Mouse (Mus musculus) liver, embryonic 12.5 days (tissue): ENCODE results near the gene Aco1. TPM values are rescaled to one million over a fixed set of nuclear protein-coding genes. Genes with fewer than 3 reads are reported as not detected.
A peak's percentile ranks its signal among the peaks of the same experiment; 100 is the strongest.

Experiments used
- ATAC-seq: fragments of 200-750 bp; cut with Nextera tagmentation; 2 replicates; pipeline ENCODE4 v1.8.0; 2017; ENCODE audit warnings: moderate number of reproducible peaks, mild to moderate bottlenecking, moderate library complexity
- H3K27ac ChIP-seq: fragments of 300-500 bp; sonication (generic); 2 replicates; pipeline ENCODE4 v1.5.1; 2016; ENCODE audit warnings: mild to moderate bottlenecking
- H3K27me3 ChIP-seq: fragments of 300-500 bp; sonication (generic); replicated peaks from 2 replicates; pipeline ENCODE4 v1.6.1; 2016; ENCODE audit warnings: mild to moderate bottlenecking, moderate library complexity
- H3K36me3 ChIP-seq: fragments of 300-500 bp; sonication (generic); 2 replicates; pipeline ENCODE4 v1.6.1; 2016; ENCODE audit warnings: mild to moderate bottlenecking, moderate library complexity
- H3K4me1 ChIP-seq: fragments of 300-500 bp; sonication (generic); 2 replicates; pipeline ENCODE4 v1.6.1; 2016
- H3K4me2 ChIP-seq: fragments of 300-500 bp; sonication (generic); 2 replicates; pipeline ENCODE4 v1.6.1; 2016; ENCODE audit warnings: mild to moderate bottlenecking, moderate library complexity
- H3K4me3 ChIP-seq: fragments of 300-500 bp; sonication (generic); 2 replicates; pipeline ENCODE4 v1.5.1; 2016; ENCODE audit warnings: mild to moderate bottlenecking, moderate library complexity
- H3K9ac ChIP-seq: fragments of 300-500 bp; sonication (generic); 2 replicates; pipeline ENCODE4 v1.6.1; 2016; ENCODE audit warnings: mild to moderate bottlenecking, moderate library complexity
- H3K9me3 ChIP-seq: fragments of 300-500 bp; sonication (generic); replicated peaks from 2 replicates; pipeline ENCODE4 v1.6.1; 2016; ENCODE audit warnings: mild to moderate bottlenecking, moderate library complexity
- WGBS: fragments of 180-500 bp; shearing (Covaris S2); methylation state at CpG from one replicate; pipeline ENCODE4 v1.1.7; 2016; ENCODE audit not compliant: insufficient replicate concordance; 5-methylcytosine and 5-hydroxymethylcytosine counted together
- polyA plus RNA-seq: library from polyadenylated mRNA; unstranded; fragments of >200 nt; fragmentation: Nextera tagmentation; extraction: Ambion mirVana; gene quantifications from 2 replicates; pipeline ENCODE4 v1.2.1, GENCODE M21; 2016

The Aco1 gene
- polyA plus RNA-seq, 1 experiment from 2014 or later, result 27.5 TPM

- Histone ChIP-seq H3K27ac (no peak overlapping the region), H3K9ac (no peak overlapping the region), H3K4me1 (0 out of 2 replicates have a peak, but pooled peaks cover 10% of the 10 kb centered on the region), H3K4me3 (no peak overlapping the region), H3K4me2 (no peak overlapping the region), H3K27me3 (no peaks in the 10 kb centered on the region), H3K9me3 (no peaks in the 10 kb centered on the region), H3K36me3 (peaks cover 59% of the 10 kb centered on the region)
- 64% methylated on average over 2 of the region's 2 CpGs for WGBS
- ATAC-seq, result no peak
Observed at GRCm38 (mm10) chr4:40192246-40192645, 49.4 kb downstream of the Aco1 start.

DNA sequence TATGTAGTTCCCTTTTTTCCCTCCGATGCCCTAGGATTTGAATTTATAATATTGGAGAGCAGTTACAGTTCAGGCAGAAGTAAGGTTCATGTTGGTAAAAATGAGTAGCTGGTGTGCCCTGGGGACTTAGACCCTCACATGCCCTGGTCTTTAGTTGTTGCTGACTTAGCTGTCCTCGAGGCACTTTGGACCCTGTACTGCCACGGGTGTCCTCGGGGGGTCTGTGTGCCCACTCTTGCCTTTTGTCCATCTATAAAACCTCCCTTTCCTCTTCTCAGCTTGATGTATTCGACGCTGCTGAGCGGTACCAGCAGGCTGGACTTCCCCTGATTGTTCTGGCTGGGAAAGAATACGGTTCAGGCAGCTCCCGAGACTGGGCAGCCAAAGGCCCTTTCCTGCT, 50.6 kb downstream of the Aco1 start:
- WGBS, result 54% methylated on average over 9 of the region's 9 CpGs
- H3K4me2 ChIP-seq, result no peak overlapping the region
- no peak overlapping the region for H3K9ac ChIP-seq
- no peak overlapping the region for H3K27ac ChIP-seq
- ATAC-seq, result no peak
- H3K4me3 ChIP-seq, result no peak overlapping the region
- no peaks in the 10 kb centered on the region for H3K9me3 ChIP-seq
- peaks cover 59% of the 10 kb centered on the region for H3K36me3 ChIP-seq
- H3K27me3 ChIP-seq, result no peaks in the 10 kb centered on the region
- H3K4me1 ChIP-seq, result 0 out of 2 replicates have a peak, but pooled peaks cover 10% of the 10 kb centered on the region

DNA sequence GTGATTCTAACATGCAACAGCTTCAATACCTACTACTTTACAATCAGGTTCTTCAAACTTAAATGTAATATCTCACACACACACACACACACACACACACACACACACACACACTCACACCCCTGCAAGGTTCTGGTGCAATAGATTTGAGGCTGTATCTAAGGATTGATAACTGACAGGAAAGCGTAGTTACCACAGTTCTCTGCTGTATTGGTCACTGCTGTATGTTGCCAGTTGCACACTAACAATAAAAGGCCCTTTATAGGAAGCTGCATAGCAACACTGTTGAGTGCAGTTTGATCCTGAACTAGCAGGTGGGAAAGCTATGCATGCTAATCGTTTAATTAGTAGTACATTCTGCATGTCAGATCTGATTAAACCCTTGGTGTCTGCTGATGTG, 52.5 kb downstream of the Aco1 start:
- Histone ChIP-seq H3K4me3 (no peak overlapping the region), H3K4me2 (no peak overlapping the region), H3K36me3 (peaks cover 47% of the 10 kb centered on the region), H3K9me3 (no peaks in the 10 kb centered on the region), H3K27ac (no peak overlapping the region), H3K4me1 (0 out of 2 replicates have a peak, but pooled peaks cover 8% of the 10 kb centered on the region), H3K27me3 (no peaks in the 10 kb centered on the region), H3K9ac (no peak overlapping the region)
- no peak for ATAC-seq
- WGBS, result 56% methylated on average over 2 of the region's 2 CpGs

DNA sequence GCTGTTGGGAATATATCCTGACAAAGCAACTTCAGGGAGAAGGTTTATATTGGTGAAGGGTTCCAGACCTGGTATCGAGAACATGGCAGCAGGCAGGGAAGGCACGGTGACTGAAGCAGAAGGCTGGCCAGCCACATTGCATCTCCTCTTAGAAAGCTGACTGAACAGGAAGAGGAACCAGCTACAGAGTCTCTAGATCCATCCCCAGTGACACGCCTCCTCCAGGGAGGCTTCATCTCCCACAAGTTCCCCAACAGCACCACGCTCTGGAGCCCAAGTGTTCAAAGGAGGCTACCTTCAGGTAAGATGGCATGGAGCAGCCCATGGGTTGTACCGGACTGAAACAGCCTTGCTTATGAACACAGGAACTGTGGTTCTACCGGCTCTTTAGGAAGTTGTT, 59.3 kb downstream of the Aco1 start:
- no peaks in the 10 kb centered on the region for H3K4me1 ChIP-seq
- H3K27me3 ChIP-seq, result no peaks in the 10 kb centered on the region
- no peak overlapping the region for H3K4me2 ChIP-seq
- no peak overlapping the region for H3K9ac ChIP-seq
- 65% methylated on average over 6 of the region's 6 CpGs for WGBS
- H3K36me3 ChIP-seq, result peaks cover 26% of the 10 kb centered on the region
- no peak overlapping the region for H3K27ac ChIP-seq
- ATAC-seq, result no peak
- no peak overlapping the region for H3K4me3 ChIP-seq
- H3K9me3 ChIP-seq, result no peaks in the 10 kb centered on the region

DNA sequence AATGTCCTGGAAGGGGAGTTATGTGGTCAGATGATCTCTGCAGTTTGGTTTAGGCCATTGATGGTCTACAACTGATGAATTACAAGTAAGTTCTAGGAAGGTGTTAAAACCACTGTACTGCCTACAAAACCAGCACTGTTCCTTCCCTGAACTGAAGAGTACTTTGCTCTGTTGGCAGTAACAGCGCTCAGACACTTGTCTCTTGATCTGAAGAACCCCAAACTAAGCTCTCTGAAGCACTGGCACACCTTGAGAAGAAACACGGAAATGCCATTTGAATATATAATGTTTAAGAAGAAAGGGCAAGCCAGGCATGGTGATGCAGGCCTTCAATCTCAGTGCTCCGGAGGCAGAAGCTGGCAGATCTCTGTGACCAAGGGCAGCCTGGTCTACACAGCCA, 61.5 kb downstream of the Aco1 start:
- Histone ChIP-seq H3K4me2 (no peak overlapping the region), H3K4me3 (no peak overlapping the region), H3K9ac (no peak overlapping the region), H3K27ac (no peak overlapping the region), H3K36me3 (peaks cover 7% of the 10 kb centered on the region; the same call in 1 of the 2 replicates), H3K27me3 (no peaks in the 10 kb centered on the region), H3K9me3 (no peaks in the 10 kb centered on the region), H3K4me1 (no peaks in the 10 kb centered on the region)
- 78% methylated on average over 3 of the region's 3 CpGs for WGBS
- no peak for ATAC-seq

DNA sequence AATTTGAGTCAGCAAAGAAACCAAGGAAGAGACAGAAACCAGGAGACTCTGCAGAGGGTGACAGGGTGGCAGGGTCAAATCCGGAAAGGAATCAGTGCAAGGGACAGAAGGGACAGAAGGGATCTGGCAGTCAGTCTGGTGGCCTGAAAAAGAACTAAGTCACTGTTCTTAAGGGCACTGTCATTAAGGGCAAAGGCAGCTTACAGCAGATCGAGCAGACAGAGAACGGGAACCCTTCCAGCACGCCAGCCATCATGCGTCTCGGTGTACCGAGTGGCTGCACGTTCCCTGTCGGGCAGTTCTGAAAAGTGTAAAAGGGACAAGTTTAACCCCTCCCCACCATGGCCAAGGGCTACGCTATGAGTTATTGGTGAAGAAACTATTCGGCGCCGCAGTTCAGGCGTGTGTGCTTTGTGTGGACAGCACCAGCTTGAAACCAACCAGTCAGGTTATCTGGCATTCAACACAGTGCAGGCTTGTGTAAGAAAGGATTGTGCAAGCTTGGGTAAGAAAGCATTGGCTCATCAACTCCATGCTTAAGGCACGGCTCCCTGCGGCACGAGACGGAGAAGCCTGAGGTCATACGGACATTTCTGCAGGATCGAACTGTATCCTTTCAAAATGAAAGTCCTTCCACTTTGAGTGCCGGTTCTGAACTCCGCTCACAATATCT, 62.5 kb downstream of the Aco1 start:
- H3K4me1 ChIP-seq, result no peaks in the 10 kb centered on the region
- no peak overlapping the region for H3K4me2 ChIP-seq
- no peaks in the 10 kb centered on the region for H3K9me3 ChIP-seq
- no peak overlapping the region for H3K27ac ChIP-seq
- H3K36me3 ChIP-seq, result peaks cover 7% of the 10 kb centered on the region; the same call in 1 of the 2 replicates
- no peak overlapping the region for H3K4me3 ChIP-seq
- no peak for ATAC-seq
- WGBS, result 83% methylated on average over 22 of the region's 22 CpGs
- no peaks in the 10 kb centered on the region for H3K27me3 ChIP-seq
- H3K9ac ChIP-seq, result no peak overlapping the region

DNA sequence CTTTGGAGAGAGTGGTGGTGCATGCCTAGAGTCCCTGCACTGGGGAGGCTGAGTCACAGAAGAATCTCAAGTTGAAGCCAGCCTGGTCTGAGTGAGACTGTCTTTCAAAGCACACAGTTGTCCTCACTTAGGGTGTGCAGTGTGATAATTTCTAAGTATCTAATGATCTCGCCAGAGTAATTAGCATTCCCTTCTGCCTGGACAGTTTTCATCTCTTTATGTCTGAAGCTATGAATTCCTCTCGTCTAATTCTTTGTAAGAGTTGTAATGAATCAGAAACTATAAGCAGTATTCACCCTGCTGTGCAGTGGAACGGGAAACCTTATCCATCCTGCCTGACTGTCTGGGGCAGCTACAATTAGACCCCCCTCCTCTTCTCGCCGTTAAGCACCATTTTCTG, 64.8 kb downstream of the Aco1 start:
- no peaks in the 10 kb centered on the region for H3K4me1 ChIP-seq
- 79% methylated on average over 5 of the region's 5 CpGs for WGBS
- H3K9me3 ChIP-seq, result no peaks in the 10 kb centered on the region
- H3K27ac ChIP-seq, result no peak overlapping the region
- no peak for ATAC-seq
- H3K27me3 ChIP-seq, result no peaks in the 10 kb centered on the region
- no peak overlapping the region for H3K9ac ChIP-seq
- 0 out of 2 replicates have a peak, but pooled peaks cover 4% of the 10 kb centered on the region for H3K36me3 ChIP-seq
- H3K4me2 ChIP-seq, result no peak overlapping the region
- H3K4me3 ChIP-seq, result no peak overlapping the region

GRCm38 (mm10) chr4:40212177-40212576, 69.3 kb downstream of the Aco1 start:
- no peak for ATAC-seq
- H3K27me3 ChIP-seq, result no peaks in the 10 kb centered on the region
- H3K27ac ChIP-seq, result no peak overlapping the region
- H3K9ac ChIP-seq, result no peak overlapping the region
- no peaks in the 10 kb centered on the region for H3K9me3 ChIP-seq
- H3K4me3 ChIP-seq, result no peak overlapping the region
- no peak overlapping the region for H3K4me2 ChIP-seq
- WGBS, result 63% methylated on average over 4 of the region's 6 CpGs
- no peaks in the 10 kb centered on the region; the same call in 1 of the 2 replicates for H3K36me3 ChIP-seq
- no peaks in the 10 kb centered on the region for H3K4me1 ChIP-seq

GRCm38 (mm10) chr4:40217910-40218309, 75.0 kb downstream of the Aco1 start:
- Histone ChIP-seq H3K4me1 (peaks cover 3% of the 10 kb centered on the region; the same call in 1 of the 2 replicates), H3K9me3 (no peaks in the 10 kb centered on the region), H3K27ac (no peak overlapping the region), H3K4me3 (no peak overlapping the region), H3K4me2 (no peak overlapping the region), H3K27me3 (peaks cover 21% of the 10 kb centered on the region; the same call in 1 of the 2 replicates), H3K9ac (no peak overlapping the region), H3K36me3 (no peaks in the 10 kb centered on the region; the same call in 1 of the 2 replicates)
- ATAC-seq, result no peak
- 44% methylated on average over 3 of the region's 3 CpGs for WGBS

DNA sequence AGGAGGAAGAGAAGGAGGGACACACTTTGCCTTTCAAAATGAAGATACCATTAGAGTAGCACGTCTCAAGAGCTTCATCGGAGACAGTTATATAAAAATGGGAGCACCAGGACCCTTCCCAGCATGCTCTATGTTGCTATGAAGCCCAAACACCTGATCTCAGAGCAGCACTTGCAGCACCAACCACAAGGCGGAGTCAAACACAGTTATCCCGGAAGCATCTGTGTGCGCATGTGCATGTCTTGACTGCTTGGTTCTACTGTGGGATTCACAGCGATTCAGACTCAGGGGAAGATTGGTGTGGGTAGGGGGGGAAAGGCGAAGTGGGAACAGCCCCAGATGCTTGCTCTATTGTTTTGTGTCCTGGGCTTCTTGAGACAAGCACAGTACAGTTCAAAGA, 75.5 kb downstream of the Aco1 start:
- H3K9ac ChIP-seq, result no peak overlapping the region
- no peaks in the 10 kb centered on the region; the same call in 1 of the 2 replicates for H3K36me3 ChIP-seq
- no peak overlapping the region for H3K4me2 ChIP-seq
- peaks cover 21% of the 10 kb centered on the region; the same call in 1 of the 2 replicates for H3K27me3 ChIP-seq
- no peak overlapping the region for H3K4me3 ChIP-seq
- WGBS, result 52% methylated on average over 7 of the region's 7 CpGs
- H3K27ac ChIP-seq, result no peak overlapping the region
- ATAC-seq, result no peak
- H3K9me3 ChIP-seq, result no peaks in the 10 kb centered on the region
- peaks cover 3% of the 10 kb centered on the region; the same call in 1 of the 2 replicates for H3K4me1 ChIP-seq

DNA sequence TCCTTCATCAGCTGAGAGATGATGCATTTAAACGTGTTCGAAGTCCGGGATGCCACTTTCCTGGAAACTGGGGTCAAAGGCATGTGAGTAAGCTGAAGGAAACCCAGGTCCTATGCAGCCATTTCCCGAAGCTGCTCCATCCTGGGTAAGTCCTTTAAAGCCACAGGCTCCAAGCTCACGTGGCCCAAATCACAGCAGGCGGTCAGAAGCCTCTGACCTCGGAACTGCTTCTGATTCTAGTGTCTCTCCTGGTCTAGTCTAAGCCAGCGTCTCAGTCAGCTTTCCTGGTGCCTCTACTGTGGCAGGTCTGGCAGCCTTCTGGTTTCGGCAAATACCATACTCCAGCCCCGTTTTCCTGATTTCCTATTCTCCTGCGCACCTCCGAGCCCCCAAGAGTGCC, 77.6 kb downstream of the Aco1 start:
- WGBS, result 22% methylated on average over 12 of the region's 12 CpGs
- no peak for ATAC-seq
- Histone ChIP-seq H3K27me3 (peaks cover 21% of the 10 kb centered on the region; the same call in 1 of the 2 replicates), H3K4me2 (peak overlapping the region; percentile 33), H3K4me3 (no peak overlapping the region), H3K36me3 (no peaks in the 10 kb centered on the region; the same call in 1 of the 2 replicates), H3K4me1 (peaks cover 3% of the 10 kb centered on the region; the same call in 1 of the 2 replicates), H3K9me3 (no peaks in the 10 kb centered on the region), H3K27ac (no peak overlapping the region), H3K9ac (no peak overlapping the region)

DNA sequence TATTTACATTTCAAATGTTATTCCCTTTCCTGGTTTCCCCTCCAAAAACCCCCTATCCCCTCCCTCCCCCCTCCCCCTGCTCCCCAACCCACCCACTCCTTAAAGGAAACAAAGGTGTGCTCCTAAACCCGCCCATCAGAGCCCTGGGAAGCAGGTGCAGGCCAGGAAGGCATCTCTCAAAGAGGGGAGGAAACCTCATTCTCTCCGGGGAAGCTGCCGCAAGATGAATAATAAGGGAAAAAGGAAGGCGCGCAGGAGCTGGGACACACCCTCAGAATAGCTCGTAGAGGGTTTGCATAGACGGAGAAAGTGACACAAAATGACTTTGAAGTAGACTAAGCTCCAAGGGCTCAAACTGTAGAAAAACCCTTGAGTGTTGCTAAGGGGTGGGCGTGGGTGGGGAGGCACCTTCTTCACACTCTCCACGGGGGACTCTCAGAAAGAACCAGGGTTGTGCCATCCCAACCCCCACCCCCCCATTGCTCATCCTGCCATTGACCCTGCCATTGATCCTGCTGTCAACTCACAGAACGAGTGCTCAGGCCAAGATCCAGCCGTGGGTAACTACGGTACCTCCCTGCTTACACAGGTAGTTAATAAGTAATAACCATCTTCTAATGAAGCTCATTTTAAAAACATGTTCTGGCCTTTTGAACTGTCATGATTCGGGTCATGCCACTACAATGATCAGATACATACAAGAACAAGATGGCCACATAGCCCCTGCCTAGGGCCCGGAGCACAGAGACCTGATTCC, 78.3 kb downstream of the Aco1 start:
- Histone ChIP-seq H3K4me2 (peak overlapping the region; percentile 33), H3K27me3 (peaks cover 21% of the 10 kb centered on the region; the same call in 1 of the 2 replicates), H3K36me3 (no peaks in the 10 kb centered on the region; the same call in 1 of the 2 replicates), H3K4me3 (no peak overlapping the region), H3K9ac (no peak overlapping the region), H3K4me1 (peaks cover 3% of the 10 kb centered on the region; the same call in 1 of the 2 replicates), H3K9me3 (no peaks in the 10 kb centered on the region), H3K27ac (no peak overlapping the region)
- ATAC-seq, result no peak
- 30% methylated on average over 14 of the region's 14 CpGs for WGBS
